Mouse (Mus musculus) embryonic facial prominence, embryonic 14.5 days (tissue): ENCODE data around the gene Cplane1. TPM values are rescaled to one million over a fixed set of nuclear protein-coding genes. Genes with fewer than 3 reads are reported as not detected.

Experiments
- ATAC-seq: fragments of 200-750 bp; cut with Nextera tagmentation; 2 replicates; pipeline ENCODE4 v1.8.0; 2017; ENCODE audit warnings: low read depth, moderate number of reproducible peaks, moderate TSS enrichment
- DNase-seq: peaks from one replicate; pipeline ENCODE4 v3.0.0-alpha.2; 2015; ENCODE audit warnings: low spot score
- H3K27ac ChIP-seq: fragments of 300-500 bp; sonication (generic); replicated peaks from 2 replicates; pipeline ENCODE4 v1.5.1; 2014; ENCODE audit warnings: low read depth, mild to moderate bottlenecking, low read length, moderate library complexity
- H3K27me3 ChIP-seq: fragments of 300-500 bp; sonication (generic); replicated peaks from 2 replicates; pipeline ENCODE4 v1.6.1; 2014; ENCODE audit warnings: low read length; ENCODE audit not compliant: control insufficient read depth, insufficient read depth
- H3K36me3 ChIP-seq: fragments of 300-500 bp; sonication (generic); 2 replicates; pipeline ENCODE4 v1.6.1; 2014; ENCODE audit warnings: low read length, mixed read lengths; ENCODE audit not compliant: control insufficient read depth, insufficient read depth
- H3K4me1 ChIP-seq: fragments of 300-500 bp; sonication (generic); 2 replicates; pipeline ENCODE4 v1.6.1; 2014; ENCODE audit warnings: antibody characterized with exemption, low read length; ENCODE audit not compliant: control insufficient read depth, insufficient read depth
- H3K4me2 ChIP-seq: fragments of 300-500 bp; sonication (generic); 2 replicates; pipeline ENCODE4 v1.6.1; 2014; ENCODE audit warnings: low read depth, mild to moderate bottlenecking, low read length, moderate library complexity, mixed read lengths
- H3K4me3 ChIP-seq: fragments of 300-500 bp; sonication (generic); 2 replicates; pipeline ENCODE4 v1.5.1; 2014; ENCODE audit warnings: low read depth, mild to moderate bottlenecking, low read length
- H3K9ac ChIP-seq: fragments of 300-500 bp; sonication (generic); 2 replicates; pipeline ENCODE4 v1.6.1; 2014; ENCODE audit warnings: low read depth, mild to moderate bottlenecking, low read length, moderate library complexity, mixed read lengths
- H3K9me3 ChIP-seq: fragments of 300-500 bp; sonication (generic); 2 replicates; pipeline ENCODE4 v1.6.1; 2016; ENCODE audit warnings: low read length; ENCODE audit not compliant: control insufficient read depth
- WGBS: fragments of 180-500 bp; shearing (Covaris S2); extraction: QIAGEN DNeasy Blood & Tissue Kit; methylation state at CpG from one replicate; pipeline ENCODE4 v1.1.7; 2014; 5-methylcytosine and 5-hydroxymethylcytosine counted together
- polyA plus RNA-seq: library from polyadenylated mRNA; unstranded; fragments of >200 nt; fragmentation: Nextera tagmentation; extraction: Ambion mirVana; gene quantifications from 2 replicates; pipeline ENCODE4 v1.2.1, GENCODE M21; 2014

Gene Cplane1
- polyA plus RNA-seq, 1 experiment from 2014 or later, result 9.4 TPM

DNA sequence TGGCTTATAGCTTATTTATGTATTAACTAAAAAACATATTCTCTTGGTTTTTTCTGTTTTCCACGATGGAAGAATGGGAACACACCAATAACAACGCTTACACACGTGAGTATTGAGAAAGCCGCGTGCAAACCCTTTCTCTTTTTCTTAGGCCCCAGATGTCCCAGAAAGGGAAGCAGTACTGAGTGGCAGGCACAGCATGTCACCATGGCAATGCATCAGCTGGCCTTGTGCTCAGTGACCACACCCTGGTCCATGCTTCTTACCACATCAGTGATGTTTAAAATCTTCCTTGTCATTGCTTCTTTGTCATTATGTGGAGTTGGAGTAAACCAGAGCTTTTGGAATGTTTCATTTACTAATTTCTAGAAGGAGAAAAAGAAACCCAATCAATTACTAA is 150.3 kb downstream of the Cplane1 start:
- Histone ChIP-seq H3K27ac (no peak overlapping the region), H3K27me3 (no peaks in the 10 kb centered on the region), H3K4me3 (no peak overlapping the region), H3K4me1 (no peaks in the 10 kb centered on the region), H3K36me3 (peaks cover 54% of the 10 kb centered on the region), H3K4me2 (no peak overlapping the region), H3K9me3 (no peaks in the 10 kb centered on the region), H3K9ac (no peak overlapping the region)
- DNase-seq (no peak), ATAC-seq (no peak)
- over 99% methylated on average over 5 of the region's 5 CpGs for WGBS

Other genes with a start within 250 kb of the Cplane1 start
- gene Wdr70, start 69.9 kb upstream of the Cplane1 start, polyA plus RNA-seq, result 42.8 and 50.5 TPM in 2 replicates
- 15.7 and 15.9 TPM in 2 replicates for gene Nup155, start 59.8 kb upstream of the Cplane1 start, polyA plus RNA-seq